Mouse (Mus musculus): ENCODE measurements around the gene Slc20a1.

DNA sequence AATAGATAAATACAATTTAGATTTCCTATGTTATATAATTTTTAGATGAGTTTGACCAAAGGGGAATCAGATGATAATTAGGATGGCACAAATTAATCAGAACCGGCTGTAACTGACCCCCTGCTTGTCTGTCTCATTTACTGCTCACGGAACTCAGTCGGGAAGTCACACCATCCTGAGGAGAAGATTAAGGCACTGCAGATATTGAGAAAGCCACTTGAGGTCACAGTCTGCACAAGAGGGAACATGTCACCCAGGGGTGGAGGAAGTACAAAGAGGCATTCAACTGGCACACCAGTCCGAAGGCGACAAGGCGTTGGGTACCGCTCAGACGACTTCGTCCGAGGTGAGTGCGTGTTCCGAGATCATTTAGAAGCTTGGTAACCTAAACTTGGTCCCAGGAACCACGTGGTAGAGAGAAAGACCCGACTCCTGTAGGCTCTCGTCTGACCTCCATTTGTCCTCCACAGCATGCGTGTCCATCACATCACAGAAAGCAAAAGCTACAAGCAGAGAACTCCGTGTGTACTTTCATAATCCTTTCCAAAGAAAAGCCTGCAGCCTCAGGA lies 26.8 kb downstream of the Slc20a1 start:
- TF ChIP-seq CTCF (IDR thresholded peaks at IDR 0.05) (no peak), EP300 (IDR thresholded peaks at IDR 0.05; ENCODE audit: insufficient read depth, low read depth, low read length) (no peak), POLR2A (IDR thresholded peaks at IDR 0.05; ENCODE audit: insufficient read depth, low read depth, low read length) (no peak)
